Mouse (Mus musculus): ENCODE data around the gene Gpam. TPM values are rescaled to one million over a fixed set of nuclear protein-coding genes. Genes with fewer than 3 reads are reported as not detected.

Gpam gene
- polyA plus RNA-seq, 1 experiment: 7.9 TPM

- no peak overlapping the region for H3K4me3 ChIP-seq (ENCODE audit: low read depth, low read length)
- no peaks in the 10 kb centered on the region for H3K27me3 ChIP-seq (ENCODE audit: control insufficient read depth, insufficient read depth, low read length, poor library complexity, severe bottlenecking)
- no peak overlapping the region for H3K27ac ChIP-seq (ENCODE audit: insufficient read depth, low read length)
- no peaks in the 10 kb centered on the region for H3K36me3 ChIP-seq (ENCODE audit: control insufficient read depth, insufficient read depth, low read length, poor library complexity, severe bottlenecking)
- no peaks in the 10 kb centered on the region for H3K4me1 ChIP-seq (ENCODE audit: control insufficient read depth, insufficient read depth, low read length)
- no peak for TF ChIP-seq EP300 (IDR thresholded peaks at IDR 0.05; ENCODE audit: insufficient read depth, low read depth, low read length)
- TF ChIP-seq POLR2A (IDR thresholded peaks at IDR 0.05; ENCODE audit: insufficient read depth, low read length): no peak
- TF ChIP-seq CTCF (IDR thresholded peaks at IDR 0.05; ENCODE audit: low read depth, low read length): no peak
- no peaks in the 10 kb centered on the region; the same call in 1 of the 2 replicates for H3K9me3 ChIP-seq (replicated peaks; ENCODE audit: control insufficient read depth, insufficient read depth, low read length, poor library complexity, severe bottlenecking)
- H3K9ac ChIP-seq (ENCODE audit: low read depth, poor library complexity, severe bottlenecking): no peak overlapping the region
Observed at GRCm38 (mm10) chr19:55166741-55167140, 39.7 kb upstream of the Gpam start.

GRCm38 (mm10) chr19:55165954-55166353 lies 38.9 kb upstream of the Gpam start:
- Histone ChIP-seq H3K9ac (ENCODE audit: low read depth, poor library complexity, severe bottlenecking) (no peak overlapping the region), H3K27ac (ENCODE audit: insufficient read depth, low read length) (no peak overlapping the region), H3K4me1 (ENCODE audit: control insufficient read depth, insufficient read depth, low read length) (no peaks in the 10 kb centered on the region), H3K4me3 (ENCODE audit: low read depth, low read length) (no peak overlapping the region), H3K27me3 (ENCODE audit: control insufficient read depth, insufficient read depth, low read length, poor library complexity, severe bottlenecking) (no peaks in the 10 kb centered on the region), H3K36me3 (ENCODE audit: control insufficient read depth, insufficient read depth, low read length, poor library complexity, severe bottlenecking) (no peaks in the 10 kb centered on the region), H3K9me3 (replicated peaks; ENCODE audit: control insufficient read depth, insufficient read depth, low read length, poor library complexity, severe bottlenecking) (no peaks in the 10 kb centered on the region; the same call in 1 of the 2 replicates)
- TF ChIP-seq CTCF (IDR thresholded peaks at IDR 0.05; ENCODE audit: low read depth, low read length): no peak
- TF ChIP-seq EP300 (IDR thresholded peaks at IDR 0.05; ENCODE audit: insufficient read depth, low read depth, low read length): no peak
- no peak for TF ChIP-seq POLR2A (IDR thresholded peaks at IDR 0.05; ENCODE audit: insufficient read depth, low read length)

GRCm38 (mm10) chr19:55165183-55165865 lies 38.3 kb upstream of the Gpam start:
- Histone ChIP-seq H3K27ac (ENCODE audit: insufficient read depth, low read length) (no peak overlapping the region), H3K9ac (ENCODE audit: low read depth, poor library complexity, severe bottlenecking) (no peak overlapping the region), H3K36me3 (ENCODE audit: control insufficient read depth, insufficient read depth, low read length, poor library complexity, severe bottlenecking) (no peaks in the 10 kb centered on the region), H3K4me1 (ENCODE audit: control insufficient read depth, insufficient read depth, low read length) (no peaks in the 10 kb centered on the region), H3K9me3 (replicated peaks; ENCODE audit: control insufficient read depth, insufficient read depth, low read length, poor library complexity, severe bottlenecking) (no peaks in the 10 kb centered on the region; the same call in 1 of the 2 replicates), H3K4me3 (ENCODE audit: low read depth, low read length) (no peak overlapping the region), H3K27me3 (ENCODE audit: control insufficient read depth, insufficient read depth, low read length, poor library complexity, severe bottlenecking) (no peaks in the 10 kb centered on the region)
- TF ChIP-seq CTCF (IDR thresholded peaks at IDR 0.05; ENCODE audit: low read depth, low read length) (no peak), EP300 (IDR thresholded peaks at IDR 0.05; ENCODE audit: insufficient read depth, low read depth, low read length) (no peak), POLR2A (IDR thresholded peaks at IDR 0.05; ENCODE audit: insufficient read depth, low read length) (no peak)

GRCm38 (mm10) chr19:55164162-55164561 lies 37.1 kb upstream of the Gpam start:
- no peak for TF ChIP-seq POLR2A (IDR thresholded peaks at IDR 0.05; ENCODE audit: insufficient read depth, low read length)
- TF ChIP-seq EP300 (IDR thresholded peaks at IDR 0.05; ENCODE audit: insufficient read depth, low read depth, low read length): no peak
- TF ChIP-seq CTCF (IDR thresholded peaks at IDR 0.05; ENCODE audit: low read depth, low read length): no peak
- Histone ChIP-seq H3K9ac (ENCODE audit: low read depth, poor library complexity, severe bottlenecking) (no peak overlapping the region), H3K27ac (ENCODE audit: insufficient read depth, low read length) (no peak overlapping the region), H3K4me3 (ENCODE audit: low read depth, low read length) (no peak overlapping the region), H3K4me1 (ENCODE audit: control insufficient read depth, insufficient read depth, low read length) (no peaks in the 10 kb centered on the region), H3K36me3 (ENCODE audit: control insufficient read depth, insufficient read depth, low read length, poor library complexity, severe bottlenecking) (no peaks in the 10 kb centered on the region), H3K27me3 (ENCODE audit: control insufficient read depth, insufficient read depth, low read length, poor library complexity, severe bottlenecking) (no peaks in the 10 kb centered on the region), H3K9me3 (replicated peaks; ENCODE audit: control insufficient read depth, insufficient read depth, low read length, poor library complexity, severe bottlenecking) (no peaks in the 10 kb centered on the region)

GRCm38 (mm10) chr19:55162271-55162670 lies 35.2 kb upstream of the Gpam start:
- no peaks in the 10 kb centered on the region for H3K36me3 ChIP-seq (ENCODE audit: control insufficient read depth, insufficient read depth, low read length, poor library complexity, severe bottlenecking)
- H3K27ac ChIP-seq (ENCODE audit: insufficient read depth, low read length): no peak overlapping the region
- H3K4me1 ChIP-seq (ENCODE audit: control insufficient read depth, insufficient read depth, low read length): no peaks in the 10 kb centered on the region
- no peak overlapping the region for H3K4me3 ChIP-seq (ENCODE audit: low read depth, low read length)
- H3K27me3 ChIP-seq (ENCODE audit: control insufficient read depth, insufficient read depth, low read length, poor library complexity, severe bottlenecking): no peaks in the 10 kb centered on the region
- no peaks in the 10 kb centered on the region for H3K9me3 ChIP-seq (replicated peaks; ENCODE audit: control insufficient read depth, insufficient read depth, low read length, poor library complexity, severe bottlenecking)
- TF ChIP-seq EP300 (IDR thresholded peaks at IDR 0.05; ENCODE audit: insufficient read depth, low read depth, low read length): no peak
- no peak overlapping the region for H3K9ac ChIP-seq (ENCODE audit: low read depth, poor library complexity, severe bottlenecking)

GRCm38 (mm10) chr19:55159826-55160225 lies 32.8 kb upstream of the Gpam start:
- H3K27ac ChIP-seq (ENCODE audit: insufficient read depth, low read length): no peak overlapping the region
- H3K9ac ChIP-seq (ENCODE audit: low read depth, poor library complexity, severe bottlenecking): no peak overlapping the region
- H3K4me1 ChIP-seq (ENCODE audit: control insufficient read depth, insufficient read depth, low read length): no peaks in the 10 kb centered on the region
- TF ChIP-seq CTCF (IDR thresholded peaks at IDR 0.05; ENCODE audit: low read depth, low read length) (no peak), EP300 (IDR thresholded peaks at IDR 0.05; ENCODE audit: insufficient read depth, low read depth, low read length) (no peak), POLR2A (IDR thresholded peaks at IDR 0.05; ENCODE audit: insufficient read depth, low read length) (no peak)
- H3K9me3 ChIP-seq (replicated peaks; ENCODE audit: control insufficient read depth, insufficient read depth, low read length, poor library complexity, severe bottlenecking): no peaks in the 10 kb centered on the region
- no peaks in the 10 kb centered on the region for H3K36me3 ChIP-seq (ENCODE audit: control insufficient read depth, insufficient read depth, low read length, poor library complexity, severe bottlenecking)
- H3K4me3 ChIP-seq (ENCODE audit: low read depth, low read length): no peak overlapping the region
- H3K27me3 ChIP-seq (ENCODE audit: control insufficient read depth, insufficient read depth, low read length, poor library complexity, severe bottlenecking): no peaks in the 10 kb centered on the region
